Mouse (Mus musculus) liver, adult (tissue): ENCODE data around the gene Srpk2.

Experiments
- GATA4 ChIP-seq: IDR thresholded peaks from 2 replicates; pipeline ENCODE4 v1.6.1; 2014; ENCODE audit warnings: mild to moderate bottlenecking, low read length; ENCODE audit not compliant: insufficient replicate concordance

Gene Srpk2

DNA sequence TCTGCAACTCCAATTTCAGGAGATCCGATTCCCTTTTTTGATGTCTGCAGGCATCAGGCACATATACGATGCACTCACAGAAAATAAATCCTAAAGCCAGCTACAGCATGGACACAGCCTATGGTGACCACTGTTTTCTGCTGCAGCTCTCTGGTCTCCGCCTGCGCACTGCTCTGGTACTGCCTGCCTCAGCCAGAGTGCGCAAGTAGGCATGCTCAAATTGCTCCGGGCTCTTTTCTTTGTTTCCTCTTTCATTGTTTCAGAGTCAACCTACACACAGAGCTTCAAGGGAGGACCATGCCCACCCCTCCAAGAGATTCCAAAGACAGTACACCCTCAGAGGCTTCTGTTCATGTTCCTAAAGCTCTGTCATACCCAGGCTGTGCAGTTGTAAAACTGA is 175.8 kb downstream of the Srpk2 start:
- TF ChIP-seq GATA4, result no peak

DNA sequence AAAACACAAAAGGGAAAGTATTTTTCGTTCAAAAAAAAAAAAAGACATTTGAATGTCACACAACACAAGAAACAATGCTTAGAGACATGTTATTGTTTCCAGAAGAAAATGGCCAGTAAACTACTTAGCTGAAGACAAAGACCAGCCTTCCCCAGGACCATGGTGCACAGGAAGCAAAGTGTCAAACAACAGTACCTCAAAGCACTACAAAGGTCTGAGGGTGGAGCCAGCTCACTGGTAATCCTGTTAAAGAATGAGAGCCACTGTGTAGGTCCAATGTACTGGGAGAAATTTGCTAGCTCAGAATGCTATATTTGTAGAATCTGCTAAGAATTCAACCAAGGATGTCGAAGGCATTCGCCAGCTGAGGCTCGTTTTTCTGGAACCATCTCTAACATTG is 177.2 kb downstream of the Srpk2 start:
- TF ChIP-seq GATA4, result no peak

DNA sequence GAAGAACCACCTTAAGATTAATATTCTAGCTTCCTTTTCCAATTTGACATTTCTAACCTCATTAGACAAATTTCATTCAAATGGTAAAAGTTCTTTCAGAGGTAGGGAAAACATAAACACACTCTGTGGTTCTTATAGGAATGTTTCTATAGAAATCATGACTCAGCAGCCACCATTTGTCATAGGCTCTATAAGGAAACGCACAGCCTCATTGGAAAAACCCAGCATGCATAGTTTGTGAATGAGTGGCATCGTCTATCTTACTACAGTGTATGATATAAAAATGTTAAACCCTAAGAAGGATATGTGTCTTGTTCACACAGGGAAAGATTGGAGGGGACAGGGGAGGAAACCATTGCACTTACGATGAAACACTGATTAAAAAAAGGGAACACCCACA is 178.8 kb downstream of the Srpk2 start:
- no peak for TF ChIP-seq GATA4

DNA sequence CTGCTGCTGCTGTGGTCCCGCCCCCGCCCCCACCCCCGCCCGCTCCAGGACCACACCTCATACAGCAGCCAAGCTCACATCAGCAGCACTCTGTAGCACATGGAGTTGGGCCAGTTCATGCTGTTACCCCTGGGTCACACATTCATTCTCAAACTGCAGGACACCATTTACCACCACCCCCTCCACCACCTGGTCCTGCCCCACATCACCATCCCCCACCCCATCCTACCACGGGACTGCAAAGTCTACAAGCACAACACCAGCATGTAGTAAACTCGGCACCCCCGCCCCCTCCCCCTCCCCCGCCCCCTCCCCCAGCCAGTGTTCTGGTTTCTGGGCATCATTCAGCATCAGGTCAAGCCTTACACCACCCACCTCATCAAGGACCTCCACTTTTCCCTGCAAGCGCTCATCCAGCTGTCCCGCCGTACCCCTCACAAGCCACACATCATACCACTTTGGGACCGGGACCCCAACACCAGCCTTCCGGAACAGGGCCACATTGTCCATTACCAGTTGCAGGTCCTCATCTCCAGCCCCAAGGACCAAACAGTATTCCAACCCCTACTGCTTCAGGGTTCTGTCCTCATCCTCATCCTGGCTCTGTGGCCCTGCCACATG is 182.0 kb downstream of the Srpk2 start:
- TF ChIP-seq GATA4, result no peak

DNA sequence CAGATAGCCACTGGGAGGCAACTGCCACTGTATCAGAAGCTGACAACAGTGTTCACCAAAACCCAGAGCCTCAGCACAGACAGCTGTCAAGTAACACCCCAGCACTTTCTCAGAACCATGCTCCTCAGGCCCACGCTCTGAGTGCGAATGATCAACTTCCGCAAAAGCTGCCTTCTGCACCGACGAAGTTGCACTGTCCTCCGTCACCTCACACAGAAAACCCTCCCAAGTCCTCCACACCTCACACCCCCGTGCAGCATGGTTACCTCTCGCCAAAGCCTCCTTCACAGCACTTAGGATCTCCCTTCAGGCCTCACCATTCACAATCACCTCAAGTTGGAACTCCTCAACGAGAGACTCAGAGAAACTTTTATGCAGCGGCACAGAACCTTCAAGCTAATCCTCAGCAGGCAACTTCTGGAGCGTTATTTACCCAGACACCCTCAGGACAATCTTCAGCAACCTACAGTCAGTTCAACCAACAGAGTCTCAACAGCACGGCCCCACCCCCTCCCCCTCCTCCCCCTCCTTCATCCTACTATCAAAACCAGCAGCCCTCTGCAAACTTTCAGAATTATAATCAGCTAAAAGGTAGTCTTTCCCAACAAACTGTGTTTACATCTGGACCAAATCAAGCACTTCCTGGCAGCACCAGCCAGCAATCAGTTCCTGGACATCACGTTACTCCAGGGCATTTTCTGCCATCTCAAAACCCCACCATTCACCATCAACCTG is 182.7 kb downstream of the Srpk2 start:
- TF ChIP-seq GATA4, result no peak

DNA sequence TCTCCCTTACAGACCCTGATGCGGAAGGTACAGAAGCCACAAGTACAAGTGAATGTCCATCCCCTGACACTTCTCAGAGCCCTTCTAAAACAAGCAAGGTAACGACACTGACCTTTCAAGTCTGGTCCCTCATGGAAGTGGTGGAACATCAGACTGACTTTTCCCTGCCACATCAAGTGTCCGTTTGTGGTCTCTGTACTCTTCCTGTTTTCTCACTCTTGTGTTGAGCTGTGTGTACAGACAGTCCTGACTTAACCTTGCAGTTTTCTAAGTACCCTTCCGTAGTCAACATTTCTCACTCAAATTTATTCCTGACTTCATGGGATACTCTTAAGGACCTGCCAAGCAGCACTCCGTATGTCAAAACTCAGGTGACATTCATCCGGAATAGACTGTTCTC is 183.7 kb downstream of the Srpk2 start:
- no peak for TF ChIP-seq GATA4

DNA sequence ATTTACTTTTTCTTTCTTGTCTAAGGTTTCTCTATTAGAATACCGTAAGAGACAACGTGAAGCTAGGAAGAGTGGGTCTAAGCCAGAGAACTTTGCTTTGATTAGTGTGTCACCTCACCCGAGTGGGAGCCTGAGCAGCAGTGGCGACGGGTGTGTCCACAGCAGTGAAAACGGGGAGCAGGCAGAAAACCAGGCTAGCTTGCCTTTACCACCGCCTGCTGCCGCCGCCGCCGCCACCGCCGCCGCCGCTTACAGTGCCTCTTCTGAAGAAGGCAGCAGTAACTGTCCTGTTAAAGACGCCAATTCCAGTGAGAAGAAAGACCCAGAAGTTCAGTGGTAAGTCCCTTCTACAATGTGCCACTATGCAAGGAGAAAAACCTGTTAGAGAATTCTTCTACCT is 185.2 kb downstream of the Srpk2 start:
- TF ChIP-seq GATA4, result no peak

DNA sequence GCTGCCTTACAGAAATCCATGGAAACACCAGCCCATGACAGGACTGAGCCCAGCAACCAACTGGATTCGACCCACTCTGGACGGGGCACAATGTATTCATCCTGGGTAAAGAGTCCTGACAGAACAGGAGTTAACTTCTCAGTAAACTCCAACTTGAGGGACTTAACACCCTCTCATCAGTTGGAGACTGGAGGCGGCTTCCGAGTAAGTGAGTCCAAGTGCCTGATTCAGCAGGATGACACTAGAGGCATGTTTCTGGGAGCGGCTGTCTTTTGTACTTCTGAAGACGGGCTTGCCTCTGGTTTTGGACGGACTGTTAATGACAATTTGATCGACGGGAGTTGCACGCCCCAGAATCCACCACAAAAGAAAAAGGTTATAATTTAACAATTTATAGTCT is 186.5 kb downstream of the Srpk2 start:
- no peak for TF ChIP-seq GATA4

DNA sequence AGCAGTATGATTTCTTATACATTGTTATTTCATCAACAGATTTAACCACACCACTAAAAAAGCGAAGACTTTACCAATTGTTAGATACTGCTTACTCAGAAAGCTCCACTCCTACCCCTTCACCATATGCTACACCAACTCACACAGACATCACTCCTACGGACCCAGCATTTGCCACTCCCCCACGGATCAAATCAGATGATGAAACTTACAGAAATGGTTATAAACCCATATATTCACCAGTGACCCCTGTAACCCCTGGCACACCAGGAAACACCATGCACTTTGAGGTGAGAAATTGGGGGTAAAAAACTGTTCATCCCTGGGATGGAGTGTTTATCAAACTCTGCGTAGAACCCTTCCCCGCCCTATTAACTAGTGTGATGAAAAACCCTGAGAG is 187.5 kb downstream of the Srpk2 start:
- TF ChIP-seq GATA4, result no peak

DNA sequence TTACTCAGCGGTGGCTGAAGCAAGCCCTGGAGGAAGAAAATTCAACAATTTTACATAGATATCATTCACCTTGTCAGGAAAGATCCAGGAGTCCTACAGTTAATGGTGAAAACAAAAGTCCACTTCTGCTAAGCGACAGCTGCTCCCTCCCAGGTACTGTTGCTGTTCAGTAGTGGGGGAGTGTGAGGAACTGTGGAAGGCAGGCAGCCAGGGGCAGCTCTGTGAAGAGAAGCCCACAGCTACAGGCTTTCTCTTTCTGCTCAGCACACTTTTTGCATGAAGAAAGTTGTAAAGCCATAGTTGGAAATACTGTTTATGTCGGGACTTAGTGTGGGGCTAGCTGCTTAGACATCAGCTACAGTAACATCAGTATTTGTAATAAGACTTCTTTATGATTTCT is 188.0 kb downstream of the Srpk2 start:
- no peak for TF ChIP-seq GATA4

DNA sequence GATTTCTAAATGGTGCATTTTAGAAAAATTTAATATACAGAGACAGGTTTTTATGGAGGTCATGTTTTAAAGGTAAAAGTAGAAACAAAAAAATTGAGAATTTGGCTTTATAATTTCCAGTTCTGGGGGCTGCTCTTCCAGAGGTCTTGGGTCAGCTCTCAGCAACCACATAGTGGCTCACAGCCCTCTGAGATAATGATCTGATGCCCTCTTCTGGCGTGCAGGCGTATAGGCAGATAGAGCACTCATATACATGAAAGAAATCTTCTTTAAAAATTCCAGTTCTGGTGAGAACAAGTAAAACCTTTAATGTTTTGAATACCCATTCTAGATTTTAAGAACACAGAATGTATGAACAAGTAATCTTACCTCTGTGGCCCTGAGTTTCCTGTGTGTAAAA is 193.6 kb downstream of the Srpk2 start:
- TF ChIP-seq GATA4, result no peak

DNA sequence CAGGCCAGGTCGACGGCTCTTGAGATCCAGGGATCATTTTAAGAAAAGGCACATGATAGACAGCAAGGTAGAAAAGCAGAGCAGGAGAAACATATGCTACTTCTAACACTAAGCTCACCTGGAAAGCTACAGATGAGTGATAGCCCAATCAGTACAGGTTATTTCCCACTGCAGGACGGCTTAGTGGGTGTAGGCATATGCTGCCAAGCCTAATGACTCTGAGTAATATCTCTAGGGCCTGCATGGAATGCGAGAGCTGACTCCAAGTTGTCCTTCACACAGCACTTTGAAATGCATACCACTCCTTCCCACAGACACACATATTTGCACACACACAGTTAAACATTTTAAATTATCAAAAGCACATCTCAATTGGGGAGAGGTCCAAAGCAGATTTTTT is 195.2 kb downstream of the Srpk2 start:
- TF ChIP-seq GATA4, result no peak

DNA sequence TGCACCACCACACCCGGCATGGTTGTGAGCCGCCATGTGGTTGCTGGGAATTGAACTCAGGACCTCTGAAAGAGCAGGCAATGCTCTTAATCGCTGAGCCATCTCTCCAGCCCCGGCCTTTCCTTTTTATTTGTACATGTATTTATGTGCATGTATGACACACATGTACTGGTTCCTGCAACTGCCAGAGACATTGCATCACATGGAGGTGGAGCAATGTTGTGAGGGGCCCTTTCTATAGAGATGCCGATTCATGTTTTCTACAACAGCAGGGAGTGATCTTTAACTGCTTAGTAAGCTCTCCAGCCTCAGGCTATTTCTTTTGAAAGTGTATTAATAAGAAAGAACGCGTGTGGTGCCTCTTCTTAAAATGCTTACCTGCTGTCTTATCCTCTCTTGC is 200.6 kb downstream of the Srpk2 start:
- TF ChIP-seq GATA4, result no peak

DNA sequence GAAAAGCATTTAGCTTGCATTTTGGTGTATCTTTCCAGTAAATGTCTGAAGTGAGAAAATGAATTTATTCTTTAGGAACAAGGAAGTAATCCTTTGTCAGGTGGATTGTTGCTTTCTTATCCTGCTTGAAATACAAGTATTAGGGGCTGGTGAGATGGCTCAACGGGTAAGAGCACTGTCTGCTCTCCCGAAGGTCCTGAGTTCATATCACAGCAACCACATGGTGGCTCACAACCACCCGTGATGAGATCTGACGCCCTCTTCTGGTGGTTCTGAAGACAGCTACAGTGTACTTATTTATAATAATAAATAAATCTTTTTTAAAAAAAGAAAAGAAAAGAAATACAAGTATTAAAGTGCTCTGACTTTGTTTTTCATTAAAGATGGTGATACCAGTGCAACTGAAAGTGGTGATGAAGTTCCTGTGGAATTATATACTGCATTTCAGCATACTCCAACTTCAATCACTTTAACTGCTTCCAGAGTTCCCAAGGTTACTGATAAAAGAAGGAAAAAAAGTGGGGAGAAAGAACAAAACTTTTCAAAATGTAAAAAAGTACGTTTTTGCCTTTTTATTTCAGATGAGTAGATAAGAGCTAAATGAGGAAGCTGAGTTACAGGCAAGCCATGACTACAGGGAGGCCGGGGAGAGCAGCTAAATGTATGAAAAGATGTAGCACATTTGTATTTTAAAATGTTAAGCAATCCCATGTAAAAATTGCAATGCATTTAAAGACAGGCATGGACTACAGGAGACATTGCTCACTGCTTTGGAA is 211.1 kb downstream of the Srpk2 start:
- TF ChIP-seq GATA4, result no peak

DNA sequence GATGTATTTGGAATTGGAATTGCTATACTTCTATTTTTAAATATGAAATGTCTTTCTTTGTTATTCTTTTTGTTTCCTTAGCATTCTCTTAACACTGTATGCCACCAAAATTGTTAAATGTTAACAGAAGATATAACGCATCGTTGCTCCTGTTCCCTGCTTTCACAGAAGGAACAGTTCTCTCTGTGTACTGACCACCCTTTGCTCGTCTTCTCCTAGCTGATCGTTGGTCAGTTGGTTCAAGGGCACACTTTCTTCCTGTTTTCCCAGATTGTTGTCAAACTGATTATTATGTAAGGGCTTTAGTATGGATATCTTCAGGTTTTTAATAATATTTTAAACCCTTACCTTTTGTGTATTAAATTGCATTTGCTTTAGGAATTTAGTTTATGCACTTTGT is 217.9 kb downstream of the Srpk2 start:
- no peak for TF ChIP-seq GATA4

DNA sequence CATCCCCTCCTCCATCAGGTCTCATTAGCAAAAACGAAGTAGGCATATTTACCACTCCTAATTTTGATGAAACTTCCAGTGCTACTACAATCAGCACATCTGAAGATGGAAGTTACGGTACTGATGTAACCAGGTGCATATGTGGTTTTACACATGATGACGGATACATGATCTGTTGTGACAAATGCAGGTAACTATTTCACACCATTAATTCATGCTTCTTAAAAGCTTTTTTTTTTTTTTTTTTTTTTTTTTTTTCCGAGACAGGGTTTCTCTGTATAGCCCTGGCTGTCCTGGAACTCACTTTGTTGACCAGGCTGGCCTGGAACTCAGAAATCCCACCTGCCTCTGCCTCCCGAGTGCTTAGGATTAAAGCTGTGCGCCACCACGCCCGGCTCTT is 219.7 kb downstream of the Srpk2 start:
- TF ChIP-seq GATA4, result no peak
